Mouse (Mus musculus) thymus, adult 2 months (tissue): ENCODE measurements at regions not wholly inside any gene's neighbourhood (a gene's known extent, or its start where the extent isn't known, plus 50 kb on each side); places are given as distances from the start of the nearest gene placed in this dataset.

Experiments used
- DNase-seq: peaks from one replicate; pipeline ENCODE4 v3.0.0; 2021
- H3K27ac ChIP-seq: fragments of 200-500 bp; 2 replicates; pipeline ENCODE4 v1.5.1; 2012; ENCODE audit warnings: low read length, control low read depth; ENCODE audit not compliant: control insufficient read depth, insufficient read depth
- H3K27me3 ChIP-seq: fragments of 200-500 bp; 2 replicates; pipeline ENCODE4 v1.6.1; 2012; ENCODE audit warnings: mild to moderate bottlenecking, low read length, moderate library complexity, mixed read lengths; ENCODE audit not compliant: control insufficient read depth, insufficient read depth
- H3K36me3 ChIP-seq: fragments of 200-500 bp; 2 replicates; pipeline ENCODE4 v1.6.1; 2012; ENCODE audit warnings: mild to moderate bottlenecking, low read length, moderate library complexity; ENCODE audit not compliant: control insufficient read depth, insufficient read depth
- H3K4me1 ChIP-seq: fragments of 200-500 bp; replicated peaks from 2 replicates; pipeline ENCODE4 v1.6.1; 2012; ENCODE audit warnings: low read length; ENCODE audit not compliant: control insufficient read depth, insufficient read depth
- H3K4me3 ChIP-seq: fragments of 200-500 bp; 2 replicates; pipeline ENCODE4 v1.5.1; 2012; ENCODE audit warnings: mild to moderate bottlenecking, low read length, control low read depth, moderate library complexity; ENCODE audit not compliant: control insufficient read depth, insufficient read depth
- CTCF ChIP-seq: fragments of 200-500 bp; IDR thresholded peaks from 2 replicates; pipeline ENCODE4 v1.5.1; 2012; ENCODE audit warnings: mild to moderate bottlenecking, control low read depth, low read length, moderate library complexity, borderline replicate concordance; ENCODE audit not compliant: control insufficient read depth, poor library complexity, insufficient read depth; ENCODE audit errors: extremely low read depth
- POLR2A ChIP-seq: fragments of 200-500 bp; IDR thresholded peaks from 2 replicates; pipeline ENCODE4 v1.6.1; 2012; ENCODE audit warnings: mild to moderate bottlenecking, low read length, control low read depth, moderate library complexity; ENCODE audit not compliant: control insufficient read depth, poor library complexity, insufficient read depth; ENCODE audit errors: extremely low read depth
- WGBS: fragments of 180-500 bp; shearing (Covaris S2); methylation state at CpG from one replicate; pipeline ENCODE4 v1.1.7; 2018; 5-methylcytosine and 5-hydroxymethylcytosine counted together

DNA sequence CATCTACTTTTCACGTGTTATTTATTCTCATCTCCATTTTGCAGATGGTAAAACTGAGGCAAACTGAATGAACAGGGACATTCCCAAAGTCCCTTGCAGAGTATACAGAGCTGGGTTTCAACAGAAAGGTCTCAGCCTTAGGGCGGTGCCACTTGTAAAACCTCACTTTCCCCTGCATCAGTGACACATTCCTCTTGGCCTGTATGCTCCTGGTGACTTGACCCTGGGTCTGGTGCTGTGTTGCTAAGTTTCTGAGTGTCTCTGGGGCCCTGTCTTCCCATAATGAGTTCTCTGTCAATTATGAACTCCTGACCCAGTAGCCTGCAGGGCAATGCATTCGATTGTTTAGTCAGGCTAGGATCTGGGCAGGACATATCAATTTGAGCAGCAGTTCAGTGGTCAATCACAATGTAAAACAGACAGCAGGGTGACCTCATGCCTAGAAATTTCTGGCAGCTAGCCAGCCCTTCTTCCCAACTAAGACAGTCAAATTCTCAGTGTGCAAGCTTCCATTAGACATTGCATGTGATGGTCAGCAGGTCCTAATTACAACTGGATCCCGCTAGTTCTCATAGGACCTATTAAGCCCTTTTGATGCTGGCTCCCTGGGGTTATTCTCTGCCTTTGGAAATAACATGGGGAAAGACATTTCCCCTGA, 863.5 kb upstream of the Lrrc6 start:
- Histone ChIP-seq H3K27me3 (no peaks in the 10 kb centered on the region), H3K4me1 (peaks cover 8% of the 10 kb centered on the region), H3K36me3 (no peaks in the 10 kb centered on the region), H3K27ac (no peak overlapping the region), H3K4me3 (no peak overlapping the region)
- TF ChIP-seq POLR2A = no peak
- TF ChIP-seq CTCF = no peak
- DNase-seq = no peak
- WGBS = 96% methylated on average over 4 of the region's 4 CpGs

DNA sequence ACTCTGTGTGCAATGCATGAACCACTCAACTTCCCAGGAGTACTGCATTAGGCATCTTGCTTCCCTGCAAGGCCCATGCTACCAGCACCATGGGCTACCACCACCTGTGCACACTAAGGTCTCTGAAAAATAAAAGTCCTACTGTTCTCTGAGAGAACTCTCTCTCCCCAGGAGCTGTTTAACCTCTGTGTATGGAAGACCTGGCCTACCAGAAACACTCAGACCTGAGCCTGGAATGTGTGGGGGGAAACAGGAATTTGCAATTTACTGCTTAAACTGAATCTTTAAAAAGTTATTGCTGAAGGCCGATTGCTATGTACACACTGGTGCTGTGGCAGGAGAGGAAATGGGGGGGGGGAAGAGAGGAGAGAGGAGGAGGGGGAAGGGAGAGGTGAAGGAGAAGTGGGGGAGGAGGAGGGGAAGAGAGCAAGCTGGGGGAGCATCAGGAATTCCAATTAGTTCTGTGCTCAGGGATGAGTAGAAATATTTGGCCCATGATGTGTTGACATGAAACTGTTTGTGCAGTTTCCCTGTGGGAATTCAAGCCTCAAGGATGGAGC, 860.4 kb upstream of the Lrrc6 start:
- TF ChIP-seq CTCF (no peak), POLR2A (no peak)
- Histone ChIP-seq H3K4me1 (peaks cover 8% of the 10 kb centered on the region), H3K27me3 (no peaks in the 10 kb centered on the region), H3K36me3 (no peaks in the 10 kb centered on the region), H3K27ac (no peak overlapping the region), H3K4me3 (no peak overlapping the region)
- DNase-seq = no peak
- 3% methylated on average over 1 of the region's 1 CpGs for WGBS

DNA sequence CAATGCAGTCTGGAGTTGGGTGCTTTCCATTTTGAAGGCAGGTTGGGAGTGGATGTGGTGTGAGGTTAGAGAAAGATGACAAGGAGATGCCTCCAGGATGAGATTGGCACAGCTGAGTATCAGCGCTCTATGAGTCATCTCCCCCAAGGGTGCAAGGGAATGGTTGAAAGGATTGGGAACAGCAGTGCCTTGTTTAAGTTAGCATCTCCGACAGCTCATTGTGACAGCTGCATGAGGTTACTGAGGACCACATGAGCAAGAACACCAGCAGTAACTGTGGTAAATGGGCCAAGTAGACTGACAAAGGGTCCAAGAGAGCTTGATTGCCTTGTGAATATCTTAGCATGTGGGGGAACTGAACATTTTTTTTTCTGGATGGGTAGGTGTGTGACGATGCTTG, 857.2 kb upstream of the Lrrc6 start:
- Histone ChIP-seq H3K27me3 (no peaks in the 10 kb centered on the region), H3K4me1 (peaks cover 8% of the 10 kb centered on the region), H3K4me3 (no peak overlapping the region), H3K36me3 (no peaks in the 10 kb centered on the region), H3K27ac (no peak overlapping the region)
- WGBS = 94% methylated on average over 3 of the region's 3 CpGs
- TF ChIP-seq CTCF (no peak), POLR2A (no peak)
- DNase-seq = no peak

DNA sequence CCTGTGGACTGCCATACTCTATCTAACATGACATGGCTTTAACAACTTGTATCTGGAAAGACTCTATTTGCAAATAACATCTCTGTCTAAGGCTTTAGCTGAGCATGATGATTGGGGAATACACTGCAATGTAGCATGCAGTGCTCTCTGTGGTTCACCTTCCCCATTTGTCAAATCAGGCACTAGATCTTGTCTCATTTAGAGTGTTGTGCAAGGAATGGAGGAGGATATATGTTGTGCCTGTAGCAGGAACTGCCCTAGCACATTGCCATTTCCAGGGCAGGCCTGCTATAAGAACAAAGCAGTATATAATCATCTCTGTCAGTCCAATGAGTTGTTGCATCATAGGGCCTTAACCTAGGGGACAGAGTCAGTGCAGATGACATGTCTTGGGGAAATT, 854.6 kb upstream of the Lrrc6 start:
- Histone ChIP-seq H3K4me1 (no peaks in the 10 kb centered on the region), H3K4me3 (no peak overlapping the region), H3K27me3 (no peaks in the 10 kb centered on the region), H3K27ac (no peak overlapping the region), H3K36me3 (no peaks in the 10 kb centered on the region)
- DNase-seq = no peak
- TF ChIP-seq CTCF = no peak
- TF ChIP-seq POLR2A = no peak

GRCm38 (mm10) chr15:67354598-67355159, 854.0 kb upstream of the Lrrc6 start:
- DNase-seq = no peak
- Histone ChIP-seq H3K4me1 (no peaks in the 10 kb centered on the region), H3K36me3 (no peaks in the 10 kb centered on the region), H3K4me3 (no peak overlapping the region), H3K27me3 (no peaks in the 10 kb centered on the region), H3K27ac (no peak overlapping the region)
- TF ChIP-seq CTCF (no peak), POLR2A (no peak)

DNA sequence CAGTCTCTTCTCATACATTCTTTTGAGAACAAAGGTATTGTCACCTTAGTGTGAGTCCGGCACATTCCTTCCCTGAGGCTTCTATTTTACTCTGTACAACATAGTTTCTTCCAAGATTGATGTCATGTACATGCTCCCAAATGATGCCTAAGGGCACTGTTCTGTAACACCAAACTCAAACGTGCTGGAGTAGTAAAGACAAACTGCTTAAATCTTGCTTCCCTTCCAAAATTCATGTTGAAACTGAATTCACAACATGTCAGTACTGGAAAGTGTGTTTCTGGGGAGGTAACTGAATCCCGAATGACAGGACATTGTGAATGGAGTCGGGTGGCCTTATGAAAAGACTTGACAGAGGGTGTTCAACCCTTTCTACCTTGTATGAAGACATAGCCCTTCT, 848.8 kb upstream of the Lrrc6 start:
- H3K36me3 ChIP-seq = no peaks in the 10 kb centered on the region
- WGBS = 94% methylated on average over 4 of the region's 4 CpGs
- TF ChIP-seq POLR2A (no peak), CTCF (no peak)
- no peaks in the 10 kb centered on the region for H3K27me3 ChIP-seq
- peaks cover 4% of the 10 kb centered on the region for H3K4me1 ChIP-seq
- DNase-seq = no peak
- H3K27ac ChIP-seq = no peak overlapping the region
- no peak overlapping the region for H3K4me3 ChIP-seq

DNA sequence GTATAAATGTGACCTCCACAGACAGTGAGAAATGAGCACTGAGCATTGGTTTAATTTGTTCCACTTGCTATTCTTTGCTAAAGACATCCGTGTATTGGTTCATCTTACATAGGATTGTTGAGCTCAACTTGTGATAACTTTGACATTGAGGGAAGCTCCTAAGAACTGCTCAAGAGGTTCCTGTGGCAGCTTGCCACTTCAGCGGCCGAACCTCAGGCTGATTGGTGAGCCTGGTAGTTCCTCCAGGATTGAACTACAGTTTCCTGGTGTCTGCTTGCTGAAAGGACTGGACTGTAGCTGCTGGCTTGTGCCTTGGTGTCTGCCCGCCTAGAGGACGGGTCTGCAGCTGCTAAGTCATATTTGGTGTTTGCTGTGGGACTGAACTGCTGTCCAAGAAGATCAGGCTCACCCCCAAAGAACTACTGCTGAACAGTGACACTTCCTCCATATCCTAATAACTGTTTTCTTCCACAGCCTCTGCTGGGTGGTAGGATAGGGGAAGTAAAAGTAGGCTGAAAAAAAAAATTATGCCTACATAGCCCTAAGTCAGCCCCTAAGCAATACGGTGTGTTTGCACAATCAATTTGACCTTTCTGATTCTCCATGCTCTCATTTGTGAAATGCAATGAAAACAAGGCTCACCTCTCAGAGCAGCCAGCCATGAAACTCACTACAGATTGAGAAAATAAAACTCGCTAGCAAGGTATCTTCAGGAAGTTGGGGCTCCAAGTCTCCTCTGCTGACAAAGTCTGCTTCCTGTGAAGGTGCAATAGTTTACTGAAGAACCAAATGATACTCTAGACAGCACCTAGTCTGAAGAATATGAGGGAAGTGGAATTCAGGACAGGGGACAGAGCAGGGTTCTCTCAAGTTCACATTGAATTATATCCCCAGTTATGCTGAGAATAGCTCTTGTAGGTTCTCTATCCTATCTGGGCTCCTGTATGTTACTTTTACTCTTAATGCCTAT, 844.8 kb upstream of the Lrrc6 start:
- no peak for DNase-seq
- no peak overlapping the region for H3K27ac ChIP-seq
- no peaks in the 10 kb centered on the region for H3K27me3 ChIP-seq
- H3K36me3 ChIP-seq = no peaks in the 10 kb centered on the region
- H3K4me1 ChIP-seq = peaks cover 4% of the 10 kb centered on the region
- 62% methylated on average over 7 of the region's 7 CpGs for WGBS
- H3K4me3 ChIP-seq = no peak overlapping the region
- no peak for TF ChIP-seq CTCF
- no peak for TF ChIP-seq POLR2A
